Mouse (Mus musculus) stomach, embryonic 14.5 days (tissue): ENCODE results near the gene Hs6st3. TPM values are rescaled to one million over a fixed set of nuclear protein-coding genes. Genes with fewer than 3 reads are reported as not detected.

Experiments used
- ATAC-seq: fragments of 200-750 bp; cut with Nextera tagmentation; 2 replicates; pipeline ENCODE4 v1.8.0; 2017; ENCODE audit warnings: low read depth, moderate TSS enrichment; ENCODE audit not compliant: insufficient number of reproducible peaks, insufficient read depth, low FRiP score
- H3K27ac ChIP-seq: fragments of 300-500 bp; sonication (generic); 2 replicates; pipeline ENCODE4 v1.5.1; 2014; ENCODE audit warnings: mild to moderate bottlenecking, low read length, moderate library complexity, mixed read lengths
- H3K27me3 ChIP-seq: fragments of 300-500 bp; sonication (generic); 2 replicates; pipeline ENCODE4 v1.6.1; 2014; ENCODE audit warnings: low read length, control low read depth, mixed read lengths; ENCODE audit not compliant: control insufficient read depth, insufficient read depth
- H3K36me3 ChIP-seq: fragments of 300-500 bp; sonication (generic); 2 replicates; pipeline ENCODE4 v1.6.1; 2014; ENCODE audit warnings: mild to moderate bottlenecking, control low read depth, low read length, moderate library complexity, mixed read lengths; ENCODE audit not compliant: control insufficient read depth, insufficient read depth
- H3K4me1 ChIP-seq: fragments of 300-500 bp; sonication (generic); 2 replicates; pipeline ENCODE4 v1.6.1; 2014; ENCODE audit warnings: low read length, control low read depth, mixed read lengths; ENCODE audit not compliant: control insufficient read depth, insufficient read depth
- H3K4me2 ChIP-seq: fragments of 300-500 bp; sonication (generic); replicated peaks from 2 replicates; pipeline ENCODE4 v1.6.1; 2014; ENCODE audit warnings: low read depth, low read length, control low read depth
- H3K4me3 ChIP-seq: fragments of 300-500 bp; sonication (generic); 2 replicates; pipeline ENCODE4 v1.5.1; 2014; ENCODE audit warnings: low read depth, low read length, control low read depth
- H3K9ac ChIP-seq: fragments of 300-500 bp; sonication (generic); replicated peaks from 2 replicates; pipeline ENCODE4 v1.6.1; 2014; ENCODE audit warnings: low read depth, mild to moderate bottlenecking, control low read depth, low read length, moderate library complexity, mixed read lengths
- H3K9me3 ChIP-seq: fragments of 300-500 bp; sonication (generic); 2 replicates; pipeline ENCODE4 v1.6.1; 2016; ENCODE audit warnings: low read depth, low read length, control low read depth; ENCODE audit not compliant: control insufficient read depth
- WGBS: fragments of 180-500 bp; shearing (Covaris S2); extraction: QIAGEN DNeasy Blood & Tissue Kit; methylation state at CpG from one replicate; pipeline ENCODE4 v1.1.7; 2014; 5-methylcytosine and 5-hydroxymethylcytosine counted together
- polyA plus RNA-seq: library from polyadenylated mRNA; unstranded; fragments of >200 nt; fragmentation: Nextera tagmentation; extraction: Ambion mirVana; gene quantifications from 2 replicates; pipeline ENCODE4 v1.2.1, GENCODE M21; 2014

Hs6st3 gene
- polyA plus RNA-seq, 1 experiment from 2014 or later = 0.75 TPM

- H3K9me3 ChIP-seq = no peaks in the 10 kb centered on the region
- H3K4me2 ChIP-seq = no peak overlapping the region
- no peak overlapping the region for H3K9ac ChIP-seq
- H3K27me3 ChIP-seq = no peaks in the 10 kb centered on the region
- no peaks in the 10 kb centered on the region for H3K4me1 ChIP-seq
- H3K4me3 ChIP-seq = no peak overlapping the region
- H3K36me3 ChIP-seq = no peaks in the 10 kb centered on the region
- peak; percentile 61; the same call in 1 of the 2 replicates for ATAC-seq
- 22% methylated on average over 6 of the region's 6 CpGs for WGBS
- H3K27ac ChIP-seq = no peak overlapping the region
Measured at GRCm38 (mm10) chr14:119914508-119914907, 776.4 kb downstream of the Hs6st3 start.

GRCm38 (mm10) chr14:119918281-119919034 is 780.3 kb downstream of the Hs6st3 start:
- no peaks in the 10 kb centered on the region for H3K36me3 ChIP-seq
- no peaks in the 10 kb centered on the region for H3K27me3 ChIP-seq
- H3K9me3 ChIP-seq = no peaks in the 10 kb centered on the region
- H3K27ac ChIP-seq = no peak overlapping the region
- WGBS = 41% methylated on average over 6 of the region's 6 CpGs
- no peaks in the 10 kb centered on the region for H3K4me1 ChIP-seq
- H3K4me3 ChIP-seq = no peak overlapping the region
- H3K9ac ChIP-seq = no peak overlapping the region
- no peak for ATAC-seq
- no peak overlapping the region for H3K4me2 ChIP-seq

GRCm38 (mm10) chr14:119919177-119919576 is 781.0 kb downstream of the Hs6st3 start:
- Histone ChIP-seq H3K27me3 (no peaks in the 10 kb centered on the region), H3K4me3 (no peak overlapping the region), H3K27ac (no peak overlapping the region), H3K4me1 (no peaks in the 10 kb centered on the region), H3K36me3 (no peaks in the 10 kb centered on the region), H3K4me2 (no peak overlapping the region), H3K9ac (no peak overlapping the region), H3K9me3 (no peaks in the 10 kb centered on the region)
- 78% methylated on average over 1 of the region's 1 CpGs for WGBS
- ATAC-seq = no peak

Other genes with a start within 250 kb of the Hs6st3 start
- 26.8 and 27.3 TPM in 2 replicates for gene Dzip1, start 212.9 kb upstream of the Hs6st3 start, polyA plus RNA-seq
- gene Dnajc3, start 200.4 kb upstream of the Hs6st3 start, polyA plus RNA-seq = 35.7 and 43.9 TPM in 2 replicates
- 19.4 and 20.7 TPM in 2 replicates for gene Uggt2, start 38.9 kb upstream of the Hs6st3 start, polyA plus RNA-seq